In genomic region chr3:50881437-50882248, GRCm38 (mm10) we compare ENCODE assay signal across 15 mouse cellular contexts.
DNase-seq lines count a peak whose midpoint lies in the region; ATAC-seq and TF ChIP-seq lines count a peak whose summit lies in the region.
"Had no signal": no experiment of that assay in that cellular context is flagged by ENCODE, and none has a peak within 500 bp of the region (broad histone marks: within the 10 kb centered on the region; RNA-seq: fewer than 3 reads in every experiment).

No protein-coding gene starts in this region.

- intact Hi-C loops in gastrocnemius, postnatal 14 days (cut with DNase I; ENCODE audit: low total_unique reads): no loop called here

- DNase-seq in brain, adult 2 months (ENCODE audit: low read depth, low spot score): peak; percentile 6
- peak; percentile 40 for DNase-seq in embryo, embryonic 11 days
- DNase-seq in midbrain, postnatal 0 days (ENCODE audit: low spot score): peak; percentile 53
- DNase-seq in spleen, adult 18-20 months: no peak
- DNase-seq in gastrocnemius, postnatal 14 days: no peak
- DNase-seq: kidney, postnatal 25 days; lung, adult 18-20 months; right cerebral cortex, adult 18-20 months; thymus, postnatal 4 days had no signal

- WGBS in hindbrain, embryonic 13.5 days: 4% methylated on average over 9 of the region's 9 CpGs
- 12% methylated on average over 9 of the region's 9 CpGs for WGBS in midbrain, postnatal 0 days

- H3K27ac ChIP-seq in hindbrain, embryonic 13.5 days: peak overlapping the region; percentile 72
- H3K27ac ChIP-seq in midbrain, postnatal 0 days (ENCODE audit: low read depth, low read length): peak overlapping the region; percentile 58; the same call in 1 of the 2 replicates
- H3K27ac ChIP-seq: limb, embryonic 10.5 days had no signal

- ATAC-seq in hindbrain, embryonic 13.5 days (ENCODE audit: low FRiP score): peak; percentile 67
- peak; percentile 61; the same call in 1 of the 2 replicates for ATAC-seq in midbrain, postnatal 0 days (ENCODE audit: low FRiP score)
- no peak for ATAC-seq in granulocyte monocyte progenitor cell, adult 5-6 weeks (replicated peaks; ENCODE audit: poor library complexity, severe bottlenecking)
- ATAC-seq: inflammation-experienced regulatory T-cells, adult 6 months had no signal

- H3K36me3 ChIP-seq in hindbrain, embryonic 13.5 days: no peaks in the 10 kb centered on the region
- H3K36me3 ChIP-seq in midbrain, postnatal 0 days (ENCODE audit: insufficient read depth, low read length): no peaks in the 10 kb centered on the region
- H3K36me3 ChIP-seq: G1E; heart, embryonic 12.5 days; limb, embryonic 10.5 days had no signal

- no peak overlapping the region for H3K4me3 ChIP-seq in hindbrain, embryonic 13.5 days
- no peak overlapping the region for H3K4me3 ChIP-seq in midbrain, postnatal 0 days (ENCODE audit: low read depth, low read length)
- H3K4me3 ChIP-seq: heart, embryonic 12.5 days; limb, embryonic 10.5 days had no signal

- no peak for TF ChIP-seq CTCF in midbrain, postnatal 0 days (IDR thresholded peaks at IDR 0.05)

- H3K9me3 ChIP-seq in hindbrain, embryonic 13.5 days: no peaks in the 10 kb centered on the region
- H3K9me3 ChIP-seq in midbrain, postnatal 0 days (ENCODE audit: low read length): no peaks in the 10 kb centered on the region
- H3K9me3 ChIP-seq: heart, embryonic 12.5 days; limb, embryonic 10.5 days had no signal

- peaks cover 15% of the 10 kb centered on the region for H3K4me1 ChIP-seq in hindbrain, embryonic 13.5 days (replicated peaks)
- H3K4me1 ChIP-seq in midbrain, postnatal 0 days (ENCODE audit: insufficient read depth, low read length): no peaks in the 10 kb centered on the region

- no peaks in the 10 kb centered on the region for H3K27me3 ChIP-seq in hindbrain, embryonic 13.5 days
- no peaks in the 10 kb centered on the region for H3K27me3 ChIP-seq in midbrain, postnatal 0 days (ENCODE audit: insufficient read depth, low read length)
- H3K27me3 ChIP-seq: heart, embryonic 12.5 days had no signal

- H3K4me2 ChIP-seq in hindbrain, embryonic 13.5 days: peak overlapping the region; percentile 11
- no peak overlapping the region for H3K4me2 ChIP-seq in midbrain, postnatal 0 days (ENCODE audit: low read depth, low read length, poor library complexity, severe bottlenecking)
- H3K4me2 ChIP-seq: heart, embryonic 12.5 days had no signal

- H3K9ac ChIP-seq in hindbrain, embryonic 13.5 days: no peak overlapping the region
- H3K9ac ChIP-seq in midbrain, postnatal 0 days (replicated peaks; ENCODE audit: low read length, poor library complexity, severe bottlenecking): no peak overlapping the region
- H3K9ac ChIP-seq: heart, embryonic 12.5 days had no signal

Comparison
In these comparisons a context has a peak if more than half of its experiments do, and no peak if none do; other contexts are left out.
1. DNase-seq: peak in brain, adult 2 months (single experiment), embryo, embryonic 11 days (single experiment) and midbrain, postnatal 0 days (single experiment); none in spleen, adult 18-20 months (0 of 2) and gastrocnemius, postnatal 14 days (single experiment).